Mouse (Mus musculus) hindbrain, embryonic 13.5 days (tissue): Measurements from ENCODE around the gene Exoc6b. TPM values are rescaled to one million over a fixed set of nuclear protein-coding genes. Genes with fewer than 3 reads are reported as not detected.

Source experiments
- ATAC-seq: fragments of 200-750 bp; cut with Nextera tagmentation; 2 replicates; pipeline ENCODE4 v1.8.0; 2017; ENCODE audit warnings: moderate TSS enrichment; ENCODE audit not compliant: low FRiP score
- H3K27ac ChIP-seq: fragments of 300-500 bp; sonication (generic); 2 replicates; pipeline ENCODE4 v1.5.1; 2015; ENCODE audit warnings: inconsistent platforms, mild to moderate bottlenecking, moderate library complexity
- H3K27me3 ChIP-seq: fragments of 300-500 bp; sonication (generic); 2 replicates; pipeline ENCODE4 v1.6.1; 2015; ENCODE audit warnings: mild to moderate bottlenecking, inconsistent platforms
- H3K36me3 ChIP-seq: fragments of 300-500 bp; sonication (generic); 2 replicates; pipeline ENCODE4 v1.6.1; 2015; ENCODE audit warnings: mild to moderate bottlenecking, inconsistent platforms
- H3K4me1 ChIP-seq: fragments of 300-500 bp; sonication (generic); replicated peaks from 2 replicates; pipeline ENCODE4 v1.6.1; 2015; ENCODE audit warnings: inconsistent platforms
- H3K4me2 ChIP-seq: fragments of 300-500 bp; sonication (generic); 2 replicates; pipeline ENCODE4 v1.6.1; 2015; ENCODE audit warnings: inconsistent platforms, mild to moderate bottlenecking, moderate library complexity
- H3K4me3 ChIP-seq: fragments of 300-500 bp; sonication (generic); 2 replicates; pipeline ENCODE4 v1.5.1; 2015; ENCODE audit warnings: mild to moderate bottlenecking, inconsistent platforms
- H3K9ac ChIP-seq: fragments of 300-500 bp; sonication (generic); 2 replicates; pipeline ENCODE4 v1.6.1; 2015; ENCODE audit warnings: mild to moderate bottlenecking, inconsistent platforms
- H3K9me3 ChIP-seq: fragments of 300-500 bp; sonication (generic); 2 replicates; pipeline ENCODE4 v1.6.1; 2016; ENCODE audit warnings: inconsistent platforms
- WGBS: fragments of 180-500 bp; shearing (Covaris S2); methylation state at CpG from one replicate; pipeline ENCODE4 v1.1.7; 2015; 5-methylcytosine and 5-hydroxymethylcytosine counted together
- polyA plus RNA-seq: library from polyadenylated mRNA; unstranded; fragments of >200 nt; fragmentation: Nextera tagmentation; extraction: Ambion mirVana; gene quantifications from 2 replicates; pipeline ENCODE4 v1.2.1, GENCODE M21; 2015

Gene Exoc6b
- polyA plus RNA-seq, 1 experiment from 2014 or later: 47.7 TPM

- no peak overlapping the region for H3K27ac ChIP-seq
- H3K27me3 ChIP-seq: no peaks in the 10 kb centered on the region
- H3K9ac ChIP-seq: no peak overlapping the region
- H3K36me3 ChIP-seq: no peaks in the 10 kb centered on the region
- no peak for ATAC-seq
- no peak overlapping the region for H3K4me3 ChIP-seq
- peaks cover 2% of the 10 kb centered on the region for H3K4me1 ChIP-seq
- WGBS: 83% methylated on average over 1 of the region's 1 CpGs
- no peaks in the 10 kb centered on the region for H3K9me3 ChIP-seq
- H3K4me2 ChIP-seq: no peak overlapping the region
Measured at GRCm38 (mm10) chr6:84963044-84963443, 106.3 kb downstream of the Exoc6b start.

GRCm38 (mm10) chr6:84961763-84962162, 107.5 kb downstream of the Exoc6b start:
- Histone ChIP-seq H3K9ac (no peak overlapping the region), H3K27me3 (no peaks in the 10 kb centered on the region), H3K9me3 (no peaks in the 10 kb centered on the region), H3K4me1 (no peaks in the 10 kb centered on the region; the same call in none of the 2 replicates), H3K4me2 (no peak overlapping the region), H3K4me3 (no peak overlapping the region), H3K27ac (no peak overlapping the region), H3K36me3 (no peaks in the 10 kb centered on the region)
- ATAC-seq: no peak
- 95% methylated on average over 3 of the region's 3 CpGs for WGBS

GRCm38 (mm10) chr6:84959520-84959919, 109.8 kb downstream of the Exoc6b start:
- no peak overlapping the region for H3K9ac ChIP-seq
- H3K4me3 ChIP-seq: no peak overlapping the region
- 81% methylated on average over 2 of the region's 2 CpGs for WGBS
- H3K27ac ChIP-seq: peak overlapping the region; percentile 2; the same call in 1 of the 2 replicates
- H3K4me2 ChIP-seq: no peak overlapping the region
- no peaks in the 10 kb centered on the region for H3K9me3 ChIP-seq
- H3K4me1 ChIP-seq: no peaks in the 10 kb centered on the region; the same call in none of the 2 replicates
- H3K36me3 ChIP-seq: no peaks in the 10 kb centered on the region
- H3K27me3 ChIP-seq: no peaks in the 10 kb centered on the region
- no peak for ATAC-seq

DNA sequence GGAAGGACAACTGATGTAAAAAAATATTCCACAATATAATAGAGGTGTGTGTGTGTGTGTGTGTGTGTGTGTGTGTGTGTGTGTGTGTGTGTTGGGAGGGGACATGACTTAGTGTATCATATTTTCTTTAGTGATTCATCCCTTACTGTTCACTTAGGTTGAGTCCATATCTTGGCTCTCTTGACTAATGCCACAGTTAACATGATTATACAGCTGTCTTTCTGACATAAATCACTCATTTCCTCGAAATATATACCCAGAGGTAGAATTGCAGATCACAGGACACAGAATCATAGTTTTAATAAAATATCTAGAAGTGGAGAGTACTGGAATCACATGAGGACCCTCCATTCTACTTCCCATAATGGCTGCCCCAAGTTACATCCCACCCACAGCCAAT, 117.7 kb downstream of the Exoc6b start:
- H3K4me3 ChIP-seq: no peak overlapping the region
- H3K9ac ChIP-seq: no peak overlapping the region
- ATAC-seq: no peak
- no peaks in the 10 kb centered on the region for H3K36me3 ChIP-seq
- no peak overlapping the region for H3K4me2 ChIP-seq
- no peaks in the 10 kb centered on the region for H3K9me3 ChIP-seq
- H3K27ac ChIP-seq: no peak overlapping the region
- peaks cover 3% of the 10 kb centered on the region for H3K4me1 ChIP-seq
- WGBS: 77% methylated on average over 1 of the region's 1 CpGs
- H3K27me3 ChIP-seq: no peaks in the 10 kb centered on the region

DNA sequence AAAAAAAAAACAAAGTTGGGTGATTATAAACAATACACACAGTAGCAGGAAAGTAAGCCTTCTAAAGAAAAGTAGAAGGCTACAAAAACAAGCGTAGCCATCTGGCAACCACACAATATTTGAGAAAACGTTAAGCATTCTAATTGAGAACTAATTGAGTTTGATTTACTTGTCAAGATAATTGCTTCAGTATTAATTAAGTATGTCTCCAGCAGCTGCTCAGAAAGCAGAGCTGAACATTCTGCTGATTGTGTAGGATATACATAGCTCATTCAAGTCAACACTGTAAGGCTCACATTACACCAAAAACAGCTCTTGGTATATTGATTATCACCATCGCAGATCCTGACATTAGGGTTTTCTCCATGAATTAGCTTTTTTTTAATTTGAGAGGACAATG, 122.7 kb downstream of the Exoc6b start:
- WGBS: 48% methylated on average over 3 of the region's 3 CpGs
- H3K9me3 ChIP-seq: no peaks in the 10 kb centered on the region
- H3K4me1 ChIP-seq: peaks cover 4% of the 10 kb centered on the region

GRCm38 (mm10) chr6:84946106-84946505, 123.2 kb downstream of the Exoc6b start:
- no peaks in the 10 kb centered on the region for H3K36me3 ChIP-seq
- H3K4me2 ChIP-seq: no peak overlapping the region
- 75% methylated on average over 2 of the region's 2 CpGs for WGBS
- no peak overlapping the region for H3K27ac ChIP-seq
- no peak overlapping the region for H3K4me3 ChIP-seq
- no peaks in the 10 kb centered on the region for H3K9me3 ChIP-seq
- H3K4me1 ChIP-seq: peaks cover 4% of the 10 kb centered on the region
- ATAC-seq: no peak
- no peaks in the 10 kb centered on the region for H3K27me3 ChIP-seq
- no peak overlapping the region for H3K9ac ChIP-seq

More for the DNA sequence above, 122.7 kb downstream of the Exoc6b start:
- no peak overlapping the region for H3K4me2 ChIP-seq
- H3K36me3 ChIP-seq: no peaks in the 10 kb centered on the region
- H3K27me3 ChIP-seq: no peaks in the 10 kb centered on the region
- H3K27ac ChIP-seq: peak overlapping the region; percentile 44; the same call in 1 of the 2 replicates
- H3K4me3 ChIP-seq: no peak overlapping the region
- H3K9ac ChIP-seq: no peak overlapping the region
- ATAC-seq: no peak

GRCm38 (mm10) chr6:84932953-84933921, 136.1 kb downstream of the Exoc6b start:
- Histone ChIP-seq H3K27me3 (no peaks in the 10 kb centered on the region), H3K9me3 (no peaks in the 10 kb centered on the region), H3K4me2 (no peak overlapping the region), H3K36me3 (no peaks in the 10 kb centered on the region), H3K9ac (no peak overlapping the region), H3K4me3 (no peak overlapping the region), H3K4me1 (0 out of 2 replicates have a peak, but pooled peaks cover 4% of the 10 kb centered on the region), H3K27ac (no peak overlapping the region)
- no peak for ATAC-seq
- 74% methylated on average over 11 of the region's 11 CpGs for WGBS

GRCm38 (mm10) chr6:84931051-84931450, 138.3 kb downstream of the Exoc6b start:
- H3K9ac ChIP-seq: no peak overlapping the region
- no peaks in the 10 kb centered on the region for H3K36me3 ChIP-seq
- 0 out of 2 replicates have a peak, but pooled peaks cover 5% of the 10 kb centered on the region for H3K4me1 ChIP-seq
- WGBS: 28% methylated on average over 1 of the region's 1 CpGs
- H3K27ac ChIP-seq: no peak overlapping the region
- no peaks in the 10 kb centered on the region for H3K9me3 ChIP-seq
- no peak for ATAC-seq
- H3K4me3 ChIP-seq: no peak overlapping the region
- no peak overlapping the region for H3K4me2 ChIP-seq
- H3K27me3 ChIP-seq: no peaks in the 10 kb centered on the region

GRCm38 (mm10) chr6:84926066-84926465, 143.2 kb downstream of the Exoc6b start:
- 74% methylated on average over 3 of the region's 3 CpGs for WGBS
- H3K36me3 ChIP-seq: no peaks in the 10 kb centered on the region
- H3K4me3 ChIP-seq: no peak overlapping the region
- no peaks in the 10 kb centered on the region for H3K27me3 ChIP-seq
- no peak overlapping the region for H3K9ac ChIP-seq
- no peak for ATAC-seq
- no peak overlapping the region for H3K4me2 ChIP-seq
- no peak overlapping the region for H3K27ac ChIP-seq
- no peaks in the 10 kb centered on the region for H3K9me3 ChIP-seq
- H3K4me1 ChIP-seq: peaks cover 19% of the 10 kb centered on the region

DNA sequence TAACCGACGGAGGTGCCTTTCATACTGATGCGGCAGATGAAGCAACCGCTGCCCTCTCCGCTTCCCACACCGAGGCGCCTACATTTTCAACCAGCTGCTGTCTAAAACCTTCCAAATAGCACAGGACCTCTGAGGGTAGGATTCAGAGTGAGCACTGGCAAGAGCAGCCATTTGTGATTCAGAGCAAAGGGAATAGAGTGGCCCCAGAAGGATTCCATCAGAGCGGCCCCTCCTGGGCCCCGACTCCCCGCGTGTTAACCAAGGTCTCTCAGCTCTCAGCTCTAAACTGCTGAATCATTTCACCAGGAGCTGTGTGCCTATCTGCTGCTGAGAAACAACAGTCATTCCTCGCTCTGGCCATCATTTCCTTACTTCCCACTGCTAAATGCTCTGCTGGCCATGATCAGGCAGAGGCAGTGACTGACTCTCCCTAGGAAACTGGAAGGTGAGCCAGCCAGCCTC, 145.5 kb downstream of the Exoc6b start:
- H3K9ac ChIP-seq: peak overlapping the region; percentile 35

DNA sequence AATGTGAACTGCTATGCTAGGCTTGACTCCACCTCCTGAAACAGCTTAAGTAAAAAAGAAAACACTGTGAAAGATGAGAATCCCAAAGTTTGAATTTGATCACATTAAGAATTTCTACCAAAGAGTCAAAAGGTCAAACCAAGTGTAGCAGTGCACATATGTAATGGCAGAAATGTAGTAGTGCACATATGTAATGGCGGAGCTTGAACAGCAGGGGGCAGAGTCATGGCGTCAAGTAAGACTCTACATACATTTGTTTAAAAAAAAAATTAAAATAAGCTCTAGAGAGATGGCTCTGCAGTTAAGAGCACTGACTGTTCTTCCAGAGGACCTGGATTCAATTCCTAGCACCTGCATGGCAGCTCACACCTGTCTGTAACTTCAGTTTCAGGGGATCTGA, 153.0 kb downstream of the Exoc6b start:
- 36% methylated on average over 2 of the region's 2 CpGs for WGBS
- H3K9ac ChIP-seq: no peak overlapping the region
- no peaks in the 10 kb centered on the region for H3K4me1 ChIP-seq
- no peaks in the 10 kb centered on the region for H3K27me3 ChIP-seq
- no peak overlapping the region for H3K27ac ChIP-seq
- no peak overlapping the region for H3K4me2 ChIP-seq
- H3K4me3 ChIP-seq: no peak overlapping the region
- ATAC-seq: no peak
- no peaks in the 10 kb centered on the region for H3K9me3 ChIP-seq
- H3K36me3 ChIP-seq: no peaks in the 10 kb centered on the region

More for the DNA sequence above, 145.5 kb downstream of the Exoc6b start:
- Histone ChIP-seq H3K36me3 (no peaks in the 10 kb centered on the region), H3K4me3 (no peak overlapping the region), H3K27me3 (no peaks in the 10 kb centered on the region), H3K27ac (peak overlapping the region; percentile 76), H3K4me2 (peak overlapping the region; percentile 33), H3K4me1 (peaks cover 19% of the 10 kb centered on the region), H3K9me3 (no peaks in the 10 kb centered on the region)
- 15% methylated on average over 12 of the region's 12 CpGs for WGBS
- no peak for ATAC-seq

DNA sequence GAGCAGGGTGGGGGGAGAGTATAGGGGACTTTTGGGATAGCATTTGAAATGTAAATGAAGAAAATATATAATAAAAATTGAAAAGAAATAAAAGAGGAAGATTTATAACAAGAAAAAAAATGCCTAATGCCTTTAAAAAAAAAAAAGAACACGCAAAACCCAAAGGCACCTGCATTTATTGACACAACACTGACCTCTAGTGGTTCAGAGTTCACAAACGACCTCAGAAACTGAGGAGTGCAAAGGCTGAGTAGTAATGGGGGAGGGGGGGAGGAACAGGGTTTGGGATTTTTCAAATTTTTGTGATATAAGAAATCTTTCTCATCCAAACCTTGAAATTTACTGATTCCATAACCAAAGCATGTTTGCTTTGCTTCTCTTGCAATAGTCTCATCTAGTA, 156.9 kb downstream of the Exoc6b start:
- H3K4me3 ChIP-seq: no peak overlapping the region
- H3K9me3 ChIP-seq: no peaks in the 10 kb centered on the region
- H3K27ac ChIP-seq: no peak overlapping the region
- ATAC-seq: no peak
- H3K4me2 ChIP-seq: no peak overlapping the region
- H3K4me1 ChIP-seq: no peaks in the 10 kb centered on the region
- 8% methylated on average over 2 of the region's 2 CpGs for WGBS
- H3K9ac ChIP-seq: no peak overlapping the region
- H3K36me3 ChIP-seq: no peaks in the 10 kb centered on the region
- H3K27me3 ChIP-seq: no peaks in the 10 kb centered on the region
